Mouse (Mus musculus): ENCODE results near the gene Arhgap32.
"Not testable (repeated sequence)": the region's sequence is repeated elsewhere in the genome, so short reads cannot be mapped to it uniquely, and the experiment has no call there.

Gene Arhgap32

DNA sequence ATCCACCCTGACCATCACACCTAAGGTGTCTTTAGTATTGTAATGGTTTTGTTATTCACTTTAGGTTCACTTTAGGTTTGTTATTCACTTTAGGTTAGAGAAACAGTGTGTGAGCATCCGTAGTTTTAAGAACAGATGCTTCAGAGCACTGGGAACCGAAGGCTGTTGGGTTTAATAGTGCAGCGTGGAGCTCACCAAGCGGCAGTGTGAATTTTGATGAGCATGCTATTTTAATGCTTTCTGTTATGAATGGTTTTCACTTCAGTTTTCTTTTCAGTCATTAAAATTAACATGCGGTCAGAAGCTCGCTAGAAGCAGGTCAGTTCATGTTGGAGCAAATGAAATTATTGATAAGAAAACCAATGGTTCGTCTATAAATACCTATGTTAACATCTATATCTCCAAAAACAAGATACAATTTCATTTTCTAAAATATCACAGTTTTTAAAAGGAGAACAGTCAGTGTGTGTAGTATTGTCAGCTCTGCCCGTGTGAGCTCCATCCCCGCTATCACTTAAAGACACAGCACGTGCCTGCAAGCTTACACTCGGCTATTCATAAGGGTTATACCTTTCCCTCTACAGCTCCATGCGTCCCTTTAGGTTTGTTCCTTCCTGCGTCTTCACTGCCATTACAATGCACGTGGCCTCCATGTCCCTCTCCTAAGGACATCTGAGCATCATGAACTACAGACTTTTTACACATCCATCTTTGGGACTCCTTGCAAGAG, 21.9 kb downstream of the Arhgap32 start:
- no peak for DNase-seq (ENCODE audit: low read depth, low spot score)

DNA sequence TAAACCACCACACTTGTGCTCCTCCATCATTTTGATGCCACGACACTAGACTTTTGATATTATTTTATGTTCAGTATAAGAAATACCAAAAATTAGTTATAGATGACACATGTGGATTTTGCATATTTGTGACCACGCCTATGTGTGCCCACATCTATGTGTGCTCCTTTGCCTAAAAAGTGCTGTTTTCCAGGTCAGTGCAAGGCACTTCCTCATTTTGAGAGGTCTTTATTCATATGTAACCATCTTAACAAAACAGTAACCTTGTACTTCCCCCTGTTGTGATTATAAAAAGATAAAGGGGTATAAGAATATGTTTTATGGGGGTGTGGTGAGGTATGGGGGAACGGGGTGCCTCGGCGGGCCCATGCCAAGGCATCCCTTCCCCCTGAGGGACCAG, 22.7 kb downstream of the Arhgap32 start:
- DNase-seq (ENCODE audit: low read depth, low spot score) = no peak

- DNase-seq (ENCODE audit: low read depth, low spot score) = no peak
These were observed 23.7 kb downstream of the Arhgap32 start for GRCm38 (mm10) chr9:32139641-32140040.

DNA sequence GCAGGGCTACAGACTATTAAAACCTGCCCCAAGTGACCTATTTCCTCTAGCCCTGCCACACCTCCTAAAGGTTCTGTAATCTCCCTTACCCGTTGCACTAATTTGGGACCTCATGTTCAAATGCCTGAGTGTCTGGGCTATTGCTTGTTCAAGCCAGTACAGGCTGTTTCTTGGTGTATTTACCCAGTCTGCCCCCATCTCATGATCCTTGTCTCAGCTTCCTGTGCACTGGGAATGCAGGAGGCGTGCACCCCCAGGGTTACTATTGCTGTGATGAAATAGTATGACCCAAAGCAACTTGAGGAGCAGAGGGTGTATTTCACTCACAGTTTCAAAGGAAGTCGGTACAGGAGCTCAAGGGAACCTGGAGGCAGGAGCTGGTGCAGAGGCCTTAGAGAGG, 26.9 kb downstream of the Arhgap32 start:
- DNase-seq (ENCODE audit: low read depth, low spot score) = no peak

- DNase-seq (ENCODE audit: low read depth, low spot score) = no peak
These were observed 27.5 kb downstream of the Arhgap32 start for GRCm38 (mm10) chr9:32143451-32143850.

DNA sequence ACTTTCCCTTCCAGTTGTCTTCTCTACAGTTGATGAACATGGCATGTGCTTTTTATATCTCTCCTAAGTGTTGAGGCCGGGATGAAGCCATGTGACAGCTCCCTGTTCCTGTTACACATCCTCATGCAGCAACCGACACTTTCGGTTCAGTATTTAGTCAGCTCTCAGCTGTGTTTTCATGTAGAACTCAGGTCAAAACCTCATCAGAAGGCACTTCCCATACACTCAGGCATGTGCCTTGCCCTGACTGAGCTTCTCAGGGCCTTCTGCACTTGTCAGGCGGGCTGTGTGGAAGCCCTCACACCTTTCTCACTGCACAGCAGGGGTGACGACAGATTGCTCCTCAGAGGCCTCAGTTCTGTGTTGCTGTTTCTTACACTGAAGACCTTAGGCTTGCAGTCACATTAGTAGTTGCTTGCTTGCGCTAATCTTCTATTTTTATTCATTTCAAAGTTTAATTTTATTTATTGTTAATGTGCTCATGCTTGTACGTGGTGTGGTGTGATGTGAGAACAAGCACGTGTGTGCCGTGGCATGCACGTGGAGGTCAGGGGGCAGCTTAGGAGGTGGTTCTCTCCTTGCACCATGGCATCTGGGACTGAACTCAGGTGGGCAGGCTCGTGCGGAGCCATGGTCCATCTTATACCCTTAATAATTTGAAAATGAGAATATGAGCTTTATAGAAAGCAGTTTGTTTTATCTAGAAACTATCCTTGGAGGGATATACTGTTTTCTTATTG, 30.5 kb downstream of the Arhgap32 start:
- DNase-seq (ENCODE audit: low read depth, low spot score) = no peak

DNA sequence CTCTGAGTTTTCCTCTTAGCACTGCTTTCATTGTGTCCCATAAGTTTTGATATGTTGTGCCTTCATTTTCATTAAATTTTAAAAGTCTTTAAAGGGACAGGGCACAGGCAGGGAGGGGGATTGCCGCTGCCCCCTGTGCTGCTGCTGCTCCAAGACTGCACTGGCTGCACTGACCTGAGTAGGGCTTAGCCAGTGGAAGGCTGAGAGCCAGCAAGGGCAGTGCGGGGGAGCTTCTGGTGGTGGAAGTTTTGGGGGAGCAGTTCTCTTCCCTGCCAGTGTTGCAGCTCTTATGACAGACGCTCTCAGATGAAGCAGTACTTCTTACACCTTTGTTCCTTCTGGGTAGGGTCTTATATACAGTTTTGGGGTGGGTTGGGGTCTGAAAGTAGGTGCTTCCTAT, 33.3 kb downstream of the Arhgap32 start:
- no peak for DNase-seq (ENCODE audit: low read depth, low spot score)

- DNase-seq (ENCODE audit: low read depth, low spot score) = no peak
These were observed 34.1 kb downstream of the Arhgap32 start for GRCm38 (mm10) chr9:32149836-32150642.

GRCm38 (mm10) chr9:32154727-32155371, 38.9 kb downstream of the Arhgap32 start:
- DNase-seq (ENCODE audit: low read depth, low spot score) = no peak

DNA sequence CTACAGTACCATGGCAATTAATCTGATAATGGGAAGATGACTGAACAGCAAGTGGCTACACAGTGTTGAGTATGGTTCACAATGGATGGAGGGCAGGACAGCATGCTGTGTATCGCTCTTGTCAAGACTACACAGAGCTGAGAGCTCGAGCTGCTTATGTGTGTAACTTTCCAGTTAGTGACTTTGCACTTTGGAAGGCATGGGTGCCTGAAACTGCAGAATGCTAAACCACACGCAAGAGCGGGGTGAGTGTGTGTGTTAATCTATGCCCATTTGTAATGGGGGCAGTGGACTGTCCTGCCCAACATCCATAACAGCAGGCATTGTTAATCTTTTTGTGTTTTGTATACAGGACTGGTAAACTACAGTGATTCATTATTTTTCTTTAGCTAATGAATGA, 40.8 kb downstream of the Arhgap32 start:
- DNase-seq (ENCODE audit: low read depth, low spot score) = no peak

DNA sequence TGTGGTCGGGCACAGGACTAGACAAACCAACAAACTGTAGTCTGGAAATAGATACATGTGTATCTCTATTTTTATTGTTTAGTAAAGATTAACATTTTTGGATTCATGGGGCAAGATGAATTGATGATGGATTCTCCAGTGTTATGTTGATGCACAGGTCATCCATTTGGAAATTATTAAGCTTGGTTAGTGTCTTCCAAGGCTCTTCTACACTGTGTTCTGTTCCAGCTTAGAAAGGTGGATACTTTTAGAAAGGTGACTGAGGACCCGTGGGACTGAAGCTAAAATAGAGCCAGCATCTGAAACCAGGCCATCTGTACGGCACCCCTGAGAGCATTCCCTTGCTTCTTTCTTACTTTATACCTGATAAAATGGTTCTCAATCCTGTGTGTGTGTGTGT, 41.3 kb downstream of the Arhgap32 start:
- no peak for DNase-seq (ENCODE audit: low read depth, low spot score)

DNA sequence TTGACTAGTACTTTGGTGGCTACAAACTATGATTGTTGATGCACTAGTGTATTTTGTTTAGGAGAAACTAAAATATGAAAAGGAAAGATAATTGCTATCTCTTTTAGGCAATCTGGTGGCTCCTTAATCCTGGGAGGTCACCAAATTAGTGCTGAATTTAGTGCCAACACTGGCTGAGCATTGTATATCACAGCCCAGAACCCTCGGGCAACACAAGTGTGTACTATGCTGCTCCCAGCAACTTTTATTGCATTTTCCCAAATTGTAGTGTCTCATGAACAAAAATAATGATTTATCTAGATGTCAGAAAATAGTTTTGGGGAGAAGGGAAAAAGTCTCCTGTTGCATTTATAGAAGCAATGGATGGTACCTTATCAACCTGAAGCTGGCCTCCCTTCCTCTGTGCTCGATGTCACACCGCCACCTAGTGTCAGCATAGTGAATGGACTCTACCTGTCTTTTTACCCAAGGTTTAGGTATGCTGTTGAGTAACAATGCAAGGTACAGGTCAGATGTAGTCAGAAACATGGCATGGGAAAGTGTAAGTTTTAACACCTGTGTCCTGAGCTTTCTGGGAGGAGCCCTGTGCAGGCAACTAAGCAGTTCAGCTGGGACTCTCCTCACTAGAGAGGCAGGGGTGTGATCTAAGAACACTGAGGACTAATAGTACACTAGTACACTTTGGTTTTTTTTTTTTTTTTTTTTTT, 43.1 kb downstream of the Arhgap32 start:
- no peak for DNase-seq (ENCODE audit: low read depth, low spot score)

- DNase-seq (ENCODE audit: low read depth, low spot score) = no peak
These were observed 43.8 kb downstream of the Arhgap32 start for GRCm38 (mm10) chr9:32159724-32160123.

DNA sequence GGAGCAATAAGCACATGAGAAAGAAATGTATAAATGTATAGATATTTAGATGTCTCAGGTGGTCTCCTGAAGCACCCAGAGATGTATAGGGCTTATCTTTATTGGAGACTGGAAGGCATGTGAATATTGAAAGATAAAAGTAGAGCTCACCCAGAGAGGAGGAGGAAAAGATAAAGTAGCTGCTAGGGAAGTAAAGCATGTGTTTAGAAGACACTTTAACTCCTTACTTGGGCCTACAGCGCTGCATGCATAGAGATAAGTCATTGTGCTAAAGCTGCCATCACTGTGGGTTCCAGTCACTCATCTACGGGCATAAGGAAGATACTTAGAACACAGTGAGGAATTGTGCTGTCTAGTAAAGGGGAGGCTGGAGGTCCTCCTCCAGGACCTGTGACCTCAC, 46.9 kb downstream of the Arhgap32 start:
- DNase-seq (ENCODE audit: low read depth, low spot score) = no peak

DNA sequence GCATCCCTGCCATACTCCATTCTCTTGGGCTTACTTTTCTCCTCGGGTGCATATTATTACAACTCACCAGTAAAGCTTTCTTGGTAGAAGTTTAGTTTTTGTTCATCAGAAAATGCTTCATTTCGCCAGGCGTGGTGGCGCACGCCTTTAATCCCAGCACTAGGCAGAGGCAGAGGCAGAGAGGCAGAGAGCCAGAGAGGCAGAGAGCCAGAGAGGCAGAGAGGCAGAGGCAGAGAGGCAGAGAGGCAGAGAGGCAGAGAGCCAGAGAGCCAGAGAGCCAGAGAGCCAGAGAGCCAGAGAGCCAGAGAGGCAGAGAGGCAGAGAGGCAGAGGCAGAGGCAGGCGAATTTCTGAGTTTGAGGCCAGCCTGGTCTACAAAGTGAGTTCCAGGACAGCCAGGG, 47.9 kb downstream of the Arhgap32 start:
- not testable (repeated sequence) for DNase-seq (ENCODE audit: low read depth, low spot score)

DNA sequence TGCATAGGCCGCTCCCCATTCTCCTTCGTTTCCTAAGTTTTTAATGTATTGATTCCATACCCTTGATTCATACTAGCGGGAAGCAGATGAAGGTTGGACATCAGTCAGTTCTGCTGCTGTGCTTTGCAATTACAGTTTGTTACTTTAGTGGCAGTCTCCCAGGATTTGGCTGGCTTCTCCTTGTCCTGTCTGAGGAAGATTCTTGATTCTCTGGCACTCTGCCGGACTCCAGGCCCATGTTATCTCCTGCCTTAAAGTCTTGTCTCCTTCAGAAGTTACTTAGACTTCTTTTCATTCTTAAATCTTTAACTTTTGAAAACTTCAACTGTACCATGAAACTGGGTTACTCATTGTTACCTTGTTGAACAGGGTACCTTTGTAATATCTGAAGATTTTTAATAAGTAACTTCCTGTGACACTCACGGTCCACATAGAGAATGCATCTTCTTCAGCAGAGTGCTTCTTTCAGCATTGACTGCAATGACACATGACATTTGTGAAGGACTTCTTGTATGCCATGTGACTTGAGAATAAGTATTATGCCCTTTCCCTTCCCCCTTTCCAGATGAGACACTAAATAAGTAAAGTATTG, 52.7 kb downstream of the Arhgap32 start:
- DNase-seq (ENCODE audit: low read depth, low spot score) = no peak

GRCm38 (mm10) chr9:32170713-32171112, 54.8 kb downstream of the Arhgap32 start:
- no peak for DNase-seq (ENCODE audit: low read depth, low spot score)

DNA sequence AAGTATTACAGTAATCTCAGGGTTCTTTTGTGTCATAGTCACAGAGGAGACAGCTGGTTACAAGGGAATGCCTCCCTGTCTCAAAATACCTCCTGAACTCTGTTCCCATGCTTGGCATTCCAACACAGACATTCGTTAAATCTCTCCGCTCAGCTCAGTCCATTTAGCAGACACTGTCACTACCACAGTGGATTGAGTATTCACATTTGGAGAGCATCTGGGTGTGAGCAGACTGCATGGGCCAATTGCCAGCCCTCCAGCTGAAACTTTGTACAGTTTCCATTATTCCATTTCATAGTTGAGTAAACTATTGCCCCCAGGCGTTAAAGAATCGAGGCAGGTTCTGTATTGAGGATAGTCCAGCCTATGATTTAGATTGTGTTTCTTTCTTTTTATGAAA, 60.7 kb downstream of the Arhgap32 start:
- no peak for DNase-seq (ENCODE audit: low read depth, low spot score)

DNA sequence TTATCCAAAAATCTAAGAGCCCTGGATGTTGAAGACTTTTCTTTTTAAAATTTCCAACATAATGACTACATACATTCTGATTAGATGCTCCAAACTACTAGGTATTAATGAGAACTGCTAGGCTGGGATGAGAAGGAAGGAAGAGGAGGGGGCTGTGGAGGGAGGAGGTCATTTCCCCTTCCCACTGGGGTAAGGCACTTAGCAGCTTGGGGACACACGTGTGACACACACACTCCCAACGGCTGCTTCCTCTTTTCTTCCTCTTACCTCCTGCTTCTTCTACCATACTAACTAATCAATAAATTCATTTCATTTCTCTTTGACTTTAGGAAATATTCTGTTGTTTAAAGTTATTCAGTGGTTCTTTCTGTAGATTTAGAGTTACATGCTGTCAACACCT, 65.2 kb downstream of the Arhgap32 start:
- no peak for DNase-seq (ENCODE audit: low read depth, low spot score)

- no peak for DNase-seq (ENCODE audit: low read depth, low spot score)
These were observed 70.6 kb downstream of the Arhgap32 start for GRCm38 (mm10) chr9:32186489-32186888.
